In the genomic region with DNA sequence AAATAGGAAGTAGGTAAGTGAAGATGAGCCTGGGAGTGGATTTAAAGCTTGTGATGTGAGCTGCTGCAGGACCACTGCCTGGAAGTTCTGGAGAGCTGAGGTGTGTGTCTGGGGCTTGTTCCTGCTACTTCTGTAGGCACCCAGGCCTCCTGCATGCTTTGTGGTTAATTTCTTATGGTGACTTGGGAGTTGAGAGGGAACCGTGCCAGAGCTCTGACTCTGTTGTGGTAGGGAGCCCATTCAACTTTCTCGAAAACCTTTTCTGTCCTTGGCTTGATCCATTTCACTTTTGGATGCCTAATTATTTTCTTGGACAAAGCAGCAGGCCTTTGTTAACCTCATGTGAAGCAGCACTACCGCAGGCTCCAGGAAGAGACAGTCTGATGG, we compare ENCODE assay signal across 23 mouse cellular contexts. TPM values are rescaled to one million over a fixed set of nuclear protein-coding genes. Genes with fewer than 3 reads are reported as not detected.
DNase-seq lines count a peak whose midpoint lies in the region; ATAC-seq and TF ChIP-seq lines count a peak whose summit lies in the region.
"Had no signal": no experiment of that assay in that cellular context is flagged by ENCODE, and none has a peak within 500 bp of the region (broad histone marks: within the 10 kb centered on the region; RNA-seq: fewer than 3 reads in every experiment).

No protein-coding gene starts in this region.

- no peak overlapping the region for H3K9ac ChIP-seq in lung, postnatal 0 days (replicated peaks; ENCODE audit: low read depth)
- H3K9ac ChIP-seq in stomach, postnatal 0 days (ENCODE audit: low read length) = no peak overlapping the region
- H3K9ac ChIP-seq: heart, embryonic 15.5 days; hindbrain, embryonic 12.5 days; liver, postnatal 0 days; midbrain, embryonic 15.5 days had no signal

- intact Hi-C loops in heart, postnatal 10 days (cut with DNase I) = no loop called here
- intact Hi-C loops in left cerebral cortex, adult 2 months (cut with DNase I) = no loop called here

- WGBS in lung, postnatal 0 days = 70% methylated on average over 3 of the region's 3 CpGs
- WGBS in stomach, postnatal 0 days = 58% methylated on average over 3 of the region's 3 CpGs

- H3K27ac ChIP-seq in lung, postnatal 0 days (ENCODE audit: low read length) = peak overlapping the region; percentile 51; the same call in 1 of the 2 replicates
- peak overlapping the region; percentile 97 for H3K27ac ChIP-seq in embryonic fibroblast, embryonic 13.5 days (ENCODE audit: insufficient read depth, low read length)
- peak overlapping the region; percentile 30; the same call in 1 of the 2 replicates for H3K27ac ChIP-seq in stomach, postnatal 0 days (replicated peaks)
- H3K27ac ChIP-seq in left cerebral cortex, adult 2 months = no peak overlapping the region
- H3K27ac ChIP-seq: heart, embryonic 15.5 days; hindbrain, embryonic 12.5 days; kidney, postnatal 0 days; midbrain, embryonic 15.5 days had no signal

- no peak for TF ChIP-seq POLR2A in embryonic fibroblast, embryonic 13.5 days (IDR thresholded peaks at IDR 0.05; ENCODE audit: low read depth, low read length)

- peaks cover 12% of the 10 kb centered on the region for H3K4me1 ChIP-seq in lung, postnatal 0 days (ENCODE audit: insufficient read depth, low read depth, low read length)
- peaks cover 36% of the 10 kb centered on the region for H3K4me1 ChIP-seq in embryonic fibroblast, embryonic 13.5 days (ENCODE audit: control insufficient read depth, insufficient read depth, low read length)
- no peaks in the 10 kb centered on the region for H3K4me1 ChIP-seq in stomach, postnatal 0 days (replicated peaks; ENCODE audit: control insufficient read depth, insufficient read depth)
- H3K4me1 ChIP-seq: hindbrain, embryonic 12.5 days; megakaryocyte, embryonic 14.5 days; midbrain, embryonic 15.5 days had no signal

- TF ChIP-seq EP300 in lung, postnatal 0 days (IDR thresholded peaks at IDR 0.05) = no peak
- TF ChIP-seq EP300 in stomach, postnatal 0 days (optimal IDR thresholded peaks at IDR 0.05) = no peak

- DNase-seq in heart, adult 11 months = peak; percentile 64
- no peak for DNase-seq in heart, postnatal 10 days
- DNase-seq in lung, postnatal 0 days (ENCODE audit: low spot score) = no peak
- DNase-seq in lung, postnatal 25 days (ENCODE audit: low spot score) = no peak
- DNase-seq in stomach, postnatal 0 days (ENCODE audit: low spot score) = no peak
- no peak for DNase-seq in left cerebral cortex, adult 2 months (ENCODE audit: extremely low spot score in 1 of 2, low spot score in 2 of 2)
- no peak for DNase-seq in c-Kit-positive CD71-positive TER-119-positive erythroid progenitor cells, embryonic 14.5 days (ENCODE audit: low spot score)
- DNase-seq: cerebellum, adult 11 months; cerebellum, postnatal 14 days; liver; liver, postnatal 0 days; right cerebral cortex, adult 18-20 months; spleen, adult 18-20 months; thymus, postnatal 25 days had no signal

- no peak overlapping the region for H3K4me3 ChIP-seq in lung, postnatal 0 days (ENCODE audit: low read depth, low read length)
- H3K4me3 ChIP-seq in embryonic fibroblast, embryonic 13.5 days (ENCODE audit: insufficient read depth, low read length) = no peak overlapping the region
- H3K4me3 ChIP-seq in stomach, postnatal 0 days (ENCODE audit: low read depth, low read length) = no peak overlapping the region
- H3K4me3 ChIP-seq in left cerebral cortex, adult 2 months = no peak overlapping the region
- H3K4me3 ChIP-seq: heart, embryonic 15.5 days; hindbrain, embryonic 12.5 days; megakaryocyte, embryonic 14.5 days; midbrain, embryonic 15.5 days had no signal

- TF ChIP-seq CTCF in lung, postnatal 0 days (IDR thresholded peaks at IDR 0.05) = no peak
- TF ChIP-seq CTCF in embryonic fibroblast, embryonic 13.5 days (IDR thresholded peaks at IDR 0.05; ENCODE audit: borderline replicate concordance, insufficient read depth, low read length) = no peak
- no peak for TF ChIP-seq CTCF in stomach, postnatal 0 days (IDR thresholded peaks at IDR 0.05; ENCODE audit: low read depth)
- no peak for TF ChIP-seq CTCF in left cerebral cortex, adult 2 months (IDR thresholded peaks at IDR 0.05)

- H3K27me3 ChIP-seq in lung, postnatal 0 days (replicated peaks; ENCODE audit: insufficient read depth, low read length) = no peaks in the 10 kb centered on the region
- no peaks in the 10 kb centered on the region for H3K27me3 ChIP-seq in stomach, postnatal 0 days (ENCODE audit: control insufficient read depth, insufficient read depth, low read length)
- H3K27me3 ChIP-seq: heart, embryonic 15.5 days; hindbrain, embryonic 12.5 days; megakaryocyte, embryonic 14.5 days; midbrain, embryonic 15.5 days had no signal

- 0 out of 2 replicates have a peak overlapping the region, but pooled peaks have one; percentile 19 for H3K4me2 ChIP-seq in lung, postnatal 0 days (replicated peaks; ENCODE audit: low read depth, low read length)
- H3K4me2 ChIP-seq in stomach, postnatal 0 days (replicated peaks; ENCODE audit: low read depth) = no peak overlapping the region; the same call in 1 of the 2 replicates
- H3K4me2 ChIP-seq: heart, embryonic 15.5 days; hindbrain, embryonic 12.5 days; midbrain, embryonic 15.5 days had no signal

- no peaks in the 10 kb centered on the region for H3K9me3 ChIP-seq in lung, postnatal 0 days (ENCODE audit: low read length)
- no peaks in the 10 kb centered on the region for H3K9me3 ChIP-seq in stomach, postnatal 0 days (ENCODE audit: control insufficient read depth, low read length)
- H3K9me3 ChIP-seq: G1E; heart, embryonic 15.5 days; hindbrain, embryonic 12.5 days; megakaryocyte, embryonic 14.5 days; midbrain, embryonic 15.5 days had no signal

- no peak for ATAC-seq in lung, postnatal 0 days
- no peak for ATAC-seq in stomach, postnatal 0 days (ENCODE audit: low FRiP score, low TSS enrichment)
- ATAC-seq: forebrain, embryonic 16.5 days; inflammation-experienced regulatory T-cells, adult 6 months; liver, postnatal 0 days; midbrain, embryonic 15.5 days had no signal

- peaks cover 20% of the 10 kb centered on the region for H3K36me3 ChIP-seq in lung, postnatal 0 days (ENCODE audit: insufficient read depth, low read length)
- peaks cover 14% of the 10 kb centered on the region for H3K36me3 ChIP-seq in stomach, postnatal 0 days (ENCODE audit: control insufficient read depth, insufficient read depth, low read length)

RNA-seq across cellular contexts. Expression of gene Adpgk, which starts 19.9 kb away (rescaled TPM):
- total RNA-seq in heart, postnatal 10 days (2021) = 10 to 100 TPM; 11.3 to 12.6 TPM
- 26.6 and 26.7 TPM in 2 replicates for polyA plus RNA-seq in lung, postnatal 0 days (2015; fragmentation: Nextera tagmentation; extraction: Ambion mirVana)
- 52.6 and 59.3 TPM in 2 replicates for polyA plus RNA-seq in embryonic fibroblast, embryonic 13.5 days (2011; ENCODE audit: insufficient read length, low read depth, missing spikeins)
- 14.8 and 16.0 TPM in 2 replicates for polyA plus RNA-seq in stomach, postnatal 0 days (2015; fragmentation: Nextera tagmentation; extraction: Ambion mirVana)
- total RNA-seq in left cerebral cortex, adult 2 months (2021) = 10 to 100 TPM; 16.2 to 16.3 TPM

RNA-seq across cellular contexts. Expression of gene Bbs4, which starts 42.0 kb away (rescaled TPM):
- total RNA-seq in heart, postnatal 10 days (2021) = 1 to 10 TPM; 2.8 to 3.5 TPM
- 13.3 and 15.8 TPM in 2 replicates for polyA plus RNA-seq in lung, postnatal 0 days (2015; fragmentation: Nextera tagmentation; extraction: Ambion mirVana)
- polyA plus RNA-seq in embryonic fibroblast, embryonic 13.5 days (2011; ENCODE audit: insufficient read length, low read depth, missing spikeins) = 5.8 and 6.5 TPM in 2 replicates
- polyA plus RNA-seq in stomach, postnatal 0 days (2015; fragmentation: Nextera tagmentation; extraction: Ambion mirVana) = 6.2 and 6.7 TPM in 2 replicates
- total RNA-seq in left cerebral cortex, adult 2 months (2021) = 10 to 100 TPM; 41.7 to 44.5 TPM
